Mouse (Mus musculus) embryonic facial prominence, embryonic 14.5 days (tissue): Measurements from ENCODE around the gene Acad8. TPM values are rescaled to one million over a fixed set of nuclear protein-coding genes. Genes with fewer than 3 reads are reported as not detected.

Experiments
- polyA plus RNA-seq: library from polyadenylated mRNA; unstranded; fragments of >200 nt; fragmentation: Nextera tagmentation; extraction: Ambion mirVana; gene quantifications from 2 replicates; pipeline ENCODE4 v1.2.1, GENCODE M21; 2014

Gene Acad8
- polyA plus RNA-seq, 1 experiment from 2014 or later: 44.7 TPM

Other genes with a start within 250 kb of the Acad8 start
- gene Glb1l2, start 193.1 kb downstream of the Acad8 start, polyA plus RNA-seq: 4.6 and 5.6 TPM in 2 replicates
- gene Glb1l3, start 138.7 kb downstream of the Acad8 start, polyA plus RNA-seq: not detected in 2 replicates
- 0.16 TPM in 1 of 2 replicates, not detected in the other for gene Gm1110, start 76.5 kb downstream of the Acad8 start, polyA plus RNA-seq
- gene Thyn1, start 144 bp upstream of the Acad8 start, polyA plus RNA-seq: 115 and 128 TPM in 2 replicates
- gene Vps26b, start 30.5 kb upstream of the Acad8 start, polyA plus RNA-seq: 41.8 and 43.0 TPM in 2 replicates
- 29.0 and 29.4 TPM in 2 replicates for gene Ncapd3, start 30.6 kb upstream of the Acad8 start, polyA plus RNA-seq
- gene Jam3, start 155.9 kb upstream of the Acad8 start, polyA plus RNA-seq: 121 and 122 TPM in 2 replicates